Comparison of ENCODE assay signal across 21 mouse cellular contexts in genomic region chr9:29837344-29837743, GRCm38 (mm10).
"Had no signal": no experiment of that assay in that cellular context is flagged by ENCODE, and none has a peak within 500 bp of the region (broad histone marks: within the 10 kb centered on the region; RNA-seq: fewer than 3 reads in every experiment).

No protein-coding gene starts in this region.

- H3K4me1 ChIP-seq: liver, embryonic 12.5 days; liver, embryonic 15.5 days; lung, embryonic 15.5 days; megakaryocyte, embryonic 14.5 days had no signal

- H3K27me3 ChIP-seq: limb, embryonic 13.5 days; liver, embryonic 12.5 days; liver, embryonic 15.5 days; lung, embryonic 15.5 days; megakaryocyte, embryonic 14.5 days; neural tube, embryonic 12.5 days had no signal

- DNase-seq: kidney, adult 18-20 months; kidney, adult 9 months; kidney, postnatal 25 days; layer of hippocampus, adult 9-11 months; liver; lung, adult 18-20 months; lung, postnatal 10 days; lung, postnatal 36 days; thymus, adult 18-20 months; thymus, postnatal 36 days had no signal

- H3K9ac ChIP-seq: limb, embryonic 13.5 days; liver, embryonic 12.5 days; liver, embryonic 15.5 days; lung, embryonic 15.5 days; midbrain, embryonic 12.5 days; neural tube, embryonic 12.5 days had no signal

- H3K4me3 ChIP-seq: layer of hippocampus, adult 2 months; limb, embryonic 10.5 days; limb, embryonic 13.5 days; liver, embryonic 12.5 days; liver, embryonic 15.5 days; lung, embryonic 15.5 days; megakaryocyte, embryonic 14.5 days; midbrain, embryonic 12.5 days; neural tube, embryonic 12.5 days had no signal

- H3K36me3 ChIP-seq: limb, embryonic 10.5 days; limb, embryonic 13.5 days; liver, embryonic 12.5 days; liver, embryonic 15.5 days; lung, embryonic 15.5 days; midbrain, embryonic 12.5 days; neural tube, embryonic 12.5 days had no signal

- H3K27ac ChIP-seq: kidney, postnatal 0 days; layer of hippocampus, adult 2 months; limb, embryonic 10.5 days; limb, embryonic 13.5 days; liver, embryonic 12.5 days; liver, embryonic 15.5 days; lung, embryonic 15.5 days; midbrain, embryonic 12.5 days; neural tube, embryonic 12.5 days had no signal

- ATAC-seq: intestine, embryonic 16.5 days; liver, embryonic 12.5 days had no signal

- H3K4me2 ChIP-seq: limb, embryonic 13.5 days; liver, embryonic 12.5 days; liver, embryonic 15.5 days; lung, embryonic 15.5 days; midbrain, embryonic 12.5 days; neural tube, embryonic 12.5 days had no signal

- H3K9me3 ChIP-seq: limb, embryonic 10.5 days; limb, embryonic 13.5 days; liver, embryonic 12.5 days; liver, embryonic 15.5 days; lung, embryonic 15.5 days; midbrain, embryonic 12.5 days; neural tube, embryonic 12.5 days had no signal
